Mouse (Mus musculus): ENCODE results near the gene Stt3b. TPM values are rescaled to one million over a fixed set of nuclear protein-coding genes. Genes with fewer than 3 reads are reported as not detected.

Stt3b gene
- total and polyA plus RNA-seq, 3 experiments = 26.0 to 95.9 (median 65.4) TPM

- no peak for ATAC-seq (ENCODE audit: extremely low read depth, insufficient number of reproducible peaks, low FRiP score, poor library complexity, severe bottlenecking)
- no peak for TF ChIP-seq TAL1 (conservative IDR thresholded peaks at IDR 0.05; ENCODE audit: low read depth, low read length)
- no peaks in the 10 kb centered on the region for H3K27me3 ChIP-seq (ENCODE audit: insufficient read depth, low read length)
- no peaks in the 10 kb centered on the region for H3K9me3 ChIP-seq (replicated peaks)
- no peaks in the 10 kb centered on the region for H3K4me1 ChIP-seq (ENCODE audit: insufficient read depth, low read depth, low read length)
- DNase-seq (ENCODE audit: low spot score) = no peak
- H3K4me3 ChIP-seq (ENCODE audit: low read depth, low read length) = no peak overlapping the region
- peaks cover 53% of the 10 kb centered on the region for H3K36me3 ChIP-seq (replicated peaks)
Observed at GRCm38 (mm10) chr9:115271556-115271955, 38.7 kb downstream of the Stt3b start.

GRCm38 (mm10) chr9:115261896-115262295 lies 48.3 kb downstream of the Stt3b start:
- no peaks in the 10 kb centered on the region for H3K27me3 ChIP-seq (ENCODE audit: insufficient read depth, low read length)
- ATAC-seq (ENCODE audit: extremely low read depth, insufficient number of reproducible peaks, low FRiP score, poor library complexity, severe bottlenecking) (no peak), DNase-seq (ENCODE audit: low spot score) (no peak)
- no peak overlapping the region for H3K4me3 ChIP-seq (ENCODE audit: low read depth, low read length)
- peaks cover 11% of the 10 kb centered on the region for H3K4me1 ChIP-seq (ENCODE audit: insufficient read depth, low read depth, low read length)
- H3K36me3 ChIP-seq (replicated peaks) = peaks cover 79% of the 10 kb centered on the region
- TF ChIP-seq GATA1 (IDR thresholded peaks at IDR 0.05; ENCODE audit: borderline replicate concordance, low read length) (no peak), CTCF (IDR thresholded peaks at IDR 0.05; ENCODE audit: low read depth, low read length) (no peak), GATA2 (IDR thresholded peaks at IDR 0.05; ENCODE audit: borderline replicate concordance, low read depth, low read length) (no peak), TAL1 (conservative IDR thresholded peaks at IDR 0.05; ENCODE audit: low read depth, low read length) (no peak), POLR2AphosphoS5 (IDR thresholded peaks at IDR 0.05; ENCODE audit: insufficient replicate concordance, low read depth, low read length) (no peak)
- no peaks in the 10 kb centered on the region for H3K9me3 ChIP-seq (replicated peaks)

- H3K4me3 ChIP-seq (ENCODE audit: low read depth, low read length) = no peak overlapping the region
- DNase-seq (ENCODE audit: low spot score) (no peak), ATAC-seq (ENCODE audit: extremely low read depth, insufficient number of reproducible peaks, low FRiP score, poor library complexity, severe bottlenecking) (no peak)
- H3K4me1 ChIP-seq (ENCODE audit: insufficient read depth, low read depth, low read length) = peaks cover 11% of the 10 kb centered on the region
- no peaks in the 10 kb centered on the region for H3K27me3 ChIP-seq (ENCODE audit: insufficient read depth, low read length)
- no peak for TF ChIP-seq POLR2AphosphoS5 (IDR thresholded peaks at IDR 0.05; ENCODE audit: insufficient replicate concordance, low read depth, low read length)
- TF ChIP-seq GATA1 (IDR thresholded peaks at IDR 0.05; ENCODE audit: borderline replicate concordance, low read length) = no peak
- no peak for TF ChIP-seq CTCF (IDR thresholded peaks at IDR 0.05; ENCODE audit: low read depth, low read length)
- TF ChIP-seq GATA2 (IDR thresholded peaks at IDR 0.05; ENCODE audit: borderline replicate concordance, low read depth, low read length) = no peak
- TF ChIP-seq TAL1 (conservative IDR thresholded peaks at IDR 0.05; ENCODE audit: low read depth, low read length) = no peak
- peaks cover 80% of the 10 kb centered on the region for H3K36me3 ChIP-seq (replicated peaks)
- no peaks in the 10 kb centered on the region for H3K9me3 ChIP-seq (replicated peaks)
Observed at GRCm38 (mm10) chr9:115261456-115261855, 48.8 kb downstream of the Stt3b start.

GRCm38 (mm10) chr9:115260464-115260863 lies 49.8 kb downstream of the Stt3b start:
- H3K4me1 ChIP-seq (ENCODE audit: insufficient read depth, low read depth, low read length) = peaks cover 11% of the 10 kb centered on the region
- ATAC-seq (ENCODE audit: extremely low read depth, insufficient number of reproducible peaks, low FRiP score, poor library complexity, severe bottlenecking) = peak; percentile 35; the same call in 1 of the 2 replicates

GRCm38 (mm10) chr9:115259866-115260265 lies 50.4 kb downstream of the Stt3b start:
- ATAC-seq (ENCODE audit: extremely low read depth, insufficient number of reproducible peaks, low FRiP score, poor library complexity, severe bottlenecking) (no peak), DNase-seq (ENCODE audit: low spot score) (no peak)
- no peak for TF ChIP-seq POLR2AphosphoS5 (IDR thresholded peaks at IDR 0.05; ENCODE audit: insufficient replicate concordance, low read depth, low read length)
- TF ChIP-seq GATA1 (IDR thresholded peaks at IDR 0.05; ENCODE audit: borderline replicate concordance, low read length) = no peak
- no peak for TF ChIP-seq GATA2 (IDR thresholded peaks at IDR 0.05; ENCODE audit: borderline replicate concordance, low read depth, low read length)
- TF ChIP-seq CTCF (IDR thresholded peaks at IDR 0.05; ENCODE audit: low read depth, low read length) = no peak
- TF ChIP-seq TAL1 (conservative IDR thresholded peaks at IDR 0.05; ENCODE audit: low read depth, low read length) = no peak
- Histone ChIP-seq H3K4me3 (ENCODE audit: low read depth, low read length) (no peak overlapping the region), H3K4me1 (ENCODE audit: insufficient read depth, low read depth, low read length) (peaks cover 11% of the 10 kb centered on the region), H3K36me3 (replicated peaks) (peaks cover 82% of the 10 kb centered on the region), H3K9me3 (replicated peaks) (no peaks in the 10 kb centered on the region), H3K27me3 (ENCODE audit: insufficient read depth, low read length) (no peaks in the 10 kb centered on the region)

More at GRCm38 (mm10) chr9:115260464-115260863, 49.8 kb downstream of the Stt3b start:
- no peaks in the 10 kb centered on the region for H3K9me3 ChIP-seq (replicated peaks)
- no peak for DNase-seq (ENCODE audit: low spot score)
- H3K36me3 ChIP-seq (replicated peaks) = peaks cover 79% of the 10 kb centered on the region
- H3K4me3 ChIP-seq (ENCODE audit: low read depth, low read length) = no peak overlapping the region
- H3K27me3 ChIP-seq (ENCODE audit: insufficient read depth, low read length) = no peaks in the 10 kb centered on the region
- TF ChIP-seq TAL1 (conservative IDR thresholded peaks at IDR 0.05; ENCODE audit: low read depth, low read length) (no peak), CTCF (IDR thresholded peaks at IDR 0.05; ENCODE audit: low read depth, low read length) (no peak), GATA1 (IDR thresholded peaks at IDR 0.05; ENCODE audit: borderline replicate concordance, low read length) (no peak), POLR2AphosphoS5 (IDR thresholded peaks at IDR 0.05; ENCODE audit: insufficient replicate concordance, low read depth, low read length) (no peak), GATA2 (IDR thresholded peaks at IDR 0.05; ENCODE audit: borderline replicate concordance, low read depth, low read length) (no peak)

- peaks cover 84% of the 10 kb centered on the region for H3K36me3 ChIP-seq (replicated peaks)
- no peaks in the 10 kb centered on the region for H3K27me3 ChIP-seq (ENCODE audit: insufficient read depth, low read length)
- H3K9me3 ChIP-seq (replicated peaks) = no peaks in the 10 kb centered on the region
- TF ChIP-seq GATA2 (IDR thresholded peaks at IDR 0.05; ENCODE audit: borderline replicate concordance, low read depth, low read length) (no peak), TAL1 (conservative IDR thresholded peaks at IDR 0.05; ENCODE audit: low read depth, low read length) (no peak), CTCF (IDR thresholded peaks at IDR 0.05; ENCODE audit: low read depth, low read length) (no peak), GATA1 (IDR thresholded peaks at IDR 0.05; ENCODE audit: borderline replicate concordance, low read length) (no peak), POLR2AphosphoS5 (IDR thresholded peaks at IDR 0.05; ENCODE audit: insufficient replicate concordance, low read depth, low read length) (no peak)
- DNase-seq (ENCODE audit: low spot score) (no peak), ATAC-seq (ENCODE audit: extremely low read depth, insufficient number of reproducible peaks, low FRiP score, poor library complexity, severe bottlenecking) (no peak)
- no peak overlapping the region for H3K4me3 ChIP-seq (ENCODE audit: low read depth, low read length)
- H3K4me1 ChIP-seq (ENCODE audit: insufficient read depth, low read depth, low read length) = peaks cover 11% of the 10 kb centered on the region
Observed at GRCm38 (mm10) chr9:115257733-115258286, 52.4 kb downstream of the Stt3b start.

Data from G1E (cell line).